Mouse (Mus musculus): Measurements from ENCODE around the gene Olfr1111. TPM values are rescaled to one million over a fixed set of nuclear protein-coding genes. Genes with fewer than 3 reads are reported as not detected.
"Not testable (repeated sequence)": the region's sequence is repeated elsewhere in the genome, so short reads cannot be mapped to it uniquely, and the experiment has no call there.

The Olfr1111 gene
- polyA plus RNA-seq (2012; rRNA removed): not detected in 2 replicates

DNA sequence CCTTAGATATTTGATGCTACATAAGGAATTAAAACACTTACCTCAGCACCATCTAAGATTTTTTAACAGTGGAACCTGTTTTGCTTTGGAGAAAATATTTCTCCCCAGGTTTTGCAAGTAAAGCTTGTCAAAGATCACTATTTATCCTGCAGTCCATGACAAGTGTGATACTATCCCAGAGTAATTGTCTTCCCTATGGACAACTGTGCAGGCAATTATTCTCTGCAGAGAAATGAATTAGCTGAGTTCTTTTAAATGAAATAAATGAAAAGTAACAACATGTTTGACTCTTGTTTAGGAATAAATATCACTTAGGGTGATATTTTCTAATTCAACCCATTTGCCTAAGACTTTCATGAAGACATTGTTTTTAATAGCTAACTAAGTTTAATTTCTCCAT, at the start of gene Olfr1111:
Gene Olfr1111 (minus strand): TSS at position 101 of the 400 bp plus-strand sequence.
- Histone ChIP-seq H3K27me3 (ENCODE audit: control insufficient read depth, insufficient read depth, low read length) (no peaks in the 10 kb centered on the region), H3K36me3 (ENCODE audit: control insufficient read depth, insufficient read depth, low read length) (no peaks in the 10 kb centered on the region), H3K4me3 (ENCODE audit: low read depth, low read length) (no peak within 1 kb of the TSS), H3K27ac (ENCODE audit: insufficient read depth, low read depth, low read length) (no peak within 1 kb of the TSS), H3K4me1 (ENCODE audit: control insufficient read depth, insufficient read depth, insufficient read length, low read length) (no peaks in the 10 kb centered on the region)
- TF ChIP-seq CTCF (IDR thresholded peaks at IDR 0.05; ENCODE audit: extremely low read depth, insufficient read length, insufficient replicate concordance, low read depth, low read length) (no peak), POLR2A (IDR thresholded peaks at IDR 0.05; ENCODE audit: low read depth, low read length) (no peak)

DNA sequence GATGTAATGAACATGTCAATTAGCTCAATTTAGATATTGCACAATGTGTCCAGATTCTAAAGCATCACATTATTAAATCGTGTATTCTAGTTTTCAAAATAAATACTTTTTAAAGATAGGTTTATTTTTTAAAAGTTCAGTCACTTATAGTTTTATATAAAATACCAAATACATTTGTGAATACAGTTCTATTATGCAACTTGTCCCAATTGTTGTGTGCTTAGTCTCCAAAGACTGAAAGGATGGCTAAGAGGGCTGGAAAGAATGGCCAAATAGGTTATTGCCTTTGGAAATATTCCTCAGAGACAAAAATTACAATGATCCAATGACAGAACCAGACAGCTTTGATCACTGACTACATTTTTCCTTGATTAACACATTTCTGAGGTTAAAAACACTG, 35.1 kb upstream of the Olfr1111 start, which contains the start of gene Olfr1112:
Gene Olfr1112 (plus strand): TSS at position 301 of the 400 bp plus-strand sequence.
- Histone ChIP-seq H3K4me3 (ENCODE audit: low read depth, low read length) (no peak within 1 kb of the TSS), H3K36me3 (ENCODE audit: control insufficient read depth, insufficient read depth, low read length) (no peaks in the 10 kb centered on the region), H3K4me1 (ENCODE audit: control insufficient read depth, insufficient read depth, insufficient read length, low read length) (no peaks in the 10 kb centered on the region), H3K27me3 (ENCODE audit: control insufficient read depth, insufficient read depth, low read length) (no peaks in the 10 kb centered on the region), H3K27ac (ENCODE audit: insufficient read depth, low read depth, low read length) (no peak within 1 kb of the TSS)
- WGBS: 72% methylated on average over 1 of the region's 1 CpGs
- TF ChIP-seq CTCF (IDR thresholded peaks at IDR 0.05; ENCODE audit: extremely low read depth, insufficient read length, insufficient replicate concordance, low read depth, low read length) (no peak), POLR2A (IDR thresholded peaks at IDR 0.05; ENCODE audit: low read depth, low read length) (no peak)

DNA sequence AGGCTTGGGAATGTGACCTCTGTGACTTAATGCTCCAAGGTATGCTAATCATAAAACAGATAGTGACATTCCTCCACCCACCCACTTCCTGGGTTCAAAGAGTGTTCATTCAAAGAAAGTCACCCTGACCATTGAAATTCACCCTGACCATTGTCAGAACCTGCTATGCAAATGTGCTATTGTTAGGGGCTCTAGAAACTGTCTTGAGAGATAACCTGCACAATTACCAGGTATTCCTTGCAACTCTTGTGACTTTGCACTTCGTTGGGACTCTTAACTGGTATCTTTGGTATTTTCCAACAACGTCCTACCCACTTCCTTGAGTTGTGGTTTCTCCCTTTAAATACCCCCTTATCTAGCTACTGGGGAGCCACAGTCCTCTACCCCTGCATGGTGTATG, 15.3 kb upstream of the Olfr1111 start:
- not testable (repeated sequence) for H3K4me1 ChIP-seq (ENCODE audit: control insufficient read depth, insufficient read depth, insufficient read length, low read length); H3K27ac ChIP-seq (ENCODE audit: insufficient read depth, low read depth, low read length); H3K4me3 ChIP-seq (ENCODE audit: low read depth, low read length); H3K36me3 ChIP-seq (ENCODE audit: control insufficient read depth, insufficient read depth, low read length); H3K27me3 ChIP-seq (ENCODE audit: control insufficient read depth, insufficient read depth, low read length)
- WGBS: 74% methylated on average over 2 of the region's 2 CpGs

DNA sequence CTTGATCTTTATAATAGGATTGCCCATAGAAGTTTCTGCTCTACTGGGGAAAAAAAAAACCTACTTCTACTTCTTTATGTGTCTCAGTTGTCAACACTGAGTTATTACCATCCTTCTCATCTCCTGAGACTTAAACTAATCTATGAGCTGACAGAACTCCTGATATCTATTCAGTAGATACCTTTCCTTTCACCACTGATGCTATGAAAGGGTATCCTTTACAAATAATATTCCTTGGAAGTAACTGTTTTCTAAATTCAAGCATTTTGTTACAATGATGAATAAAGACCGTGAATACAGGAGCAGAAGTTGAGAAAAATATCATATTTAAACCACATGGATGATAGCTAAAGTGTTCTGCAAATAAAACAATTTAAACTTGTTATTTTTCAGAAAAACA, 12.2 kb downstream of the Olfr1111 start, which contains the start of gene Olfr1110:
Gene Olfr1110 (minus strand): TSS at position 101 of the 400 bp plus-strand sequence.
- Histone ChIP-seq H3K4me1 (ENCODE audit: control insufficient read depth, insufficient read depth, insufficient read length, low read length) (no peaks in the 10 kb centered on the region), H3K4me3 (ENCODE audit: low read depth, low read length) (no peak within 1 kb of the TSS), H3K27ac (ENCODE audit: insufficient read depth, low read depth, low read length) (no peak within 1 kb of the TSS), H3K36me3 (ENCODE audit: control insufficient read depth, insufficient read depth, low read length) (no peaks in the 10 kb centered on the region), H3K27me3 (ENCODE audit: control insufficient read depth, insufficient read depth, low read length) (no peaks in the 10 kb centered on the region)
- 76% methylated on average over 1 of the region's 1 CpGs for WGBS
- TF ChIP-seq CTCF (IDR thresholded peaks at IDR 0.05; ENCODE audit: extremely low read depth, insufficient read length, insufficient replicate concordance, low read depth, low read length): no peak
- TF ChIP-seq POLR2A (IDR thresholded peaks at IDR 0.05; ENCODE audit: low read depth, low read length): no peak

DNA sequence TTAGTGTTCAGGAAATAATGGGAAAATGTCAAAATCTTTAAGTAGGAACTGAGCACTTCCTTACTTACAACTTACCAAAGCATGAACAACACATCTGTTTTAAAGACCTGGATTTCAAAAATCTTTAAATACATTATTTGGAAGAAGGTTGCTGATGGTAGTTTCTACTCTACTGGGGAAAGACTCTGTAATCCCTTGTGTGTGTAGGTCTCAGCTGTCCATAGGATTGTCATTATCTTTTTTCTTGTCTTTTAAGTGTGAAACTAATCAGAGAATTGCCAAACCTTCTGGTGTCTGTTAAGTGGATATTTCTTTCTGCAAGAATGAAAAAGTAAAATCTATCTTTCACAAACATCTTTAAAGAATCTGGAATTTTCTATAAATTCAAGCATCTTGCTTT, 38.0 kb downstream of the Olfr1111 start, which contains the start of gene Olfr259:
Gene Olfr259 (minus strand): TSS at position 101 of the 400 bp plus-strand sequence.
- H3K4me3 ChIP-seq (ENCODE audit: low read depth, low read length): no peak within 1 kb of the TSS
- H3K27ac ChIP-seq (ENCODE audit: insufficient read depth, low read depth, low read length): no peak within 1 kb of the TSS
- H3K36me3 ChIP-seq (ENCODE audit: control insufficient read depth, insufficient read depth, low read length): no peaks in the 10 kb centered on the region
- TF ChIP-seq POLR2A (IDR thresholded peaks at IDR 0.05; ENCODE audit: low read depth, low read length) (no peak), CTCF (IDR thresholded peaks at IDR 0.05; ENCODE audit: extremely low read depth, insufficient read length, insufficient replicate concordance, low read depth, low read length) (no peak)
- no peaks in the 10 kb centered on the region for H3K4me1 ChIP-seq (ENCODE audit: control insufficient read depth, insufficient read depth, insufficient read length, low read length)
- no peaks in the 10 kb centered on the region for H3K27me3 ChIP-seq (ENCODE audit: control insufficient read depth, insufficient read depth, low read length)

Other genes starting within 250 kb of the Olfr1111 start
- not detected in 2 replicates for gene Olfr1098, start 228.1 kb downstream of the Olfr1111 start, polyA plus RNA-seq (2012; rRNA removed)
- not detected in 2 replicates for gene Olfr1099, start 191.9 kb downstream of the Olfr1111 start, polyA plus RNA-seq (2012; rRNA removed)
- gene Olfr1100, start 172.7 kb downstream of the Olfr1111 start, polyA plus RNA-seq (2012; rRNA removed): not detected in 2 replicates
- gene Olfr1101, start 161.4 kb downstream of the Olfr1111 start, polyA plus RNA-seq (2012; rRNA removed): not detected in 2 replicates
- not detected in 2 replicates for gene Olfr1102, start 154.2 kb downstream of the Olfr1111 start, polyA plus RNA-seq (2012; rRNA removed)
- gene Olfr1104, start 125.5 kb downstream of the Olfr1111 start, polyA plus RNA-seq (2012; rRNA removed): not detected in 2 replicates
- not detected in 2 replicates for gene Olfr1105, start 116.1 kb downstream of the Olfr1111 start, polyA plus RNA-seq (2012; rRNA removed)
- not detected in 2 replicates for gene Olfr1106, start 100.4 kb downstream of the Olfr1111 start, polyA plus RNA-seq (2012; rRNA removed)
- gene Olfr1107, start 76.8 kb downstream of the Olfr1111 start, polyA plus RNA-seq (2012; rRNA removed): not detected in 2 replicates
- not detected in 2 replicates for gene Olfr1109, start 56.6 kb downstream of the Olfr1111 start, polyA plus RNA-seq (2012; rRNA removed)
- gene Olfr259, start 38.1 kb downstream of the Olfr1111 start, polyA plus RNA-seq (2012; rRNA removed): not detected in 2 replicates
- gene Olfr1110, start 12.3 kb downstream of the Olfr1111 start, polyA plus RNA-seq (2012; rRNA removed): not detected in 2 replicates
- gene Olfr1112, start 35.2 kb upstream of the Olfr1111 start, polyA plus RNA-seq (2012; rRNA removed): not detected in 2 replicates
- not detected in 2 replicates for gene Olfr1113, start 56.3 kb upstream of the Olfr1111 start, polyA plus RNA-seq (2012; rRNA removed)
- not detected in 2 replicates for gene Olfr1115, start 95.4 kb upstream of the Olfr1111 start, polyA plus RNA-seq (2012; rRNA removed)
- not detected in 2 replicates for gene Olfr1116, start 114.9 kb upstream of the Olfr1111 start, polyA plus RNA-seq (2012; rRNA removed)
- gene Olfr1118, start 155.0 kb upstream of the Olfr1111 start, polyA plus RNA-seq (2012; rRNA removed): not detected in 2 replicates
- gene Olfr1120, start 202.2 kb upstream of the Olfr1111 start, polyA plus RNA-seq (2012; rRNA removed): not detected in 2 replicates
- not detected in 2 replicates for gene Olfr1121, start 217.3 kb upstream of the Olfr1111 start, polyA plus RNA-seq (2012; rRNA removed)
- not detected in 2 replicates for gene Olfr1122, start 233.2 kb upstream of the Olfr1111 start, polyA plus RNA-seq (2012; rRNA removed)

Data from small intestine, adult 2 months (tissue).